Mouse (Mus musculus) myocyte (in vitro differentiated cells): ENCODE measurements around the gene Prtg. TPM values are rescaled to one million over a fixed set of nuclear protein-coding genes. Genes with fewer than 3 reads are reported as not detected.

Experiments used
- H3K27me3 ChIP-seq: one replicate; pipeline ENCODE4 v1.6.1; 2011; ENCODE audit not compliant: control insufficient read depth, insufficient read depth, insufficient read length
- H3K36me3 ChIP-seq: one replicate; pipeline ENCODE4 v1.6.1; 2011; ENCODE audit not compliant: control insufficient read depth, insufficient read depth
- H3K4me2 ChIP-seq: one replicate; pipeline ENCODE4 v1.6.1; 2011; ENCODE audit warnings: low read depth, control low read depth
- H3K4me3 ChIP-seq: one replicate; pipeline ENCODE4 v1.5.1; 2011; ENCODE audit warnings: mild to moderate bottlenecking, control low read depth, moderate library complexity
- H3K79me2 ChIP-seq: one replicate; pipeline ENCODE4 v1.6.1; 2011; ENCODE audit not compliant: control insufficient read depth, insufficient read depth
- H3ac ChIP-seq: one replicate; pipeline ENCODE4 v1.6.1; 2011; ENCODE audit not compliant: control insufficient read depth, insufficient read length
- CEBPB ChIP-seq: IDR thresholded peaks from 2 replicates; pipeline ENCODE4 v1.6.1; 2011; ENCODE audit warnings: mild to moderate bottlenecking, moderate library complexity; ENCODE audit not compliant: poor library complexity, insufficient read depth, severe bottlenecking
- E2F4 ChIP-seq: IDR thresholded peaks from one replicate; pipeline ENCODE4 v1.6.1; 2011; ENCODE audit warnings: mild to moderate bottlenecking, control low read depth, moderate library complexity; ENCODE audit not compliant: insufficient read depth
- MAX ChIP-seq: IDR thresholded peaks from one replicate; pipeline ENCODE4 v1.6.1; 2011; ENCODE audit warnings: low read depth, mild to moderate bottlenecking, control low read depth
- MYOD1 ChIP-seq, 3 experiments: IDR thresholded peaks; one replicate each; pipeline ENCODE4 v1.6.1; 2011; ENCODE audit warnings: control low read depth in 2 of 3, low read depth in 2 of 3, mild to moderate bottlenecking in 2 of 3, moderate library complexity in 1 of 3; ENCODE audit not compliant: insufficient read length in 2 of 3, control insufficient read depth in 1 of 3
- MYOG ChIP-seq, 3 experiments: IDR thresholded peaks; one replicate each; pipeline ENCODE4 v1.6.1; 2011; ENCODE audit warnings: control low read depth in 2 of 3, low read depth in 2 of 3, mild to moderate bottlenecking in 2 of 3; ENCODE audit not compliant: insufficient read length in 2 of 3, control insufficient read depth in 1 of 3, insufficient read depth in 1 of 3
- POLR2A ChIP-seq: IDR thresholded peaks from one replicate; pipeline ENCODE4 v1.6.1; 2011; ENCODE audit warnings: low read depth, mild to moderate bottlenecking, control low read depth, moderate library complexity; ENCODE audit not compliant: insufficient read length
- POLR2AphosphoS2 ChIP-seq: IDR thresholded peaks from one replicate; pipeline ENCODE4 v1.6.1; 2011; ENCODE audit warnings: low read depth, control low read depth; ENCODE audit not compliant: insufficient read length
- REST ChIP-seq: IDR thresholded peaks from one replicate; pipeline ENCODE4 v1.6.1; 2011; ENCODE audit warnings: mild to moderate bottlenecking, control low read depth, moderate library complexity; ENCODE audit not compliant: insufficient read depth, insufficient read length
- SRF ChIP-seq: IDR thresholded peaks from one replicate; pipeline ENCODE4 v1.6.1; 2011; ENCODE audit warnings: low read depth; ENCODE audit not compliant: control insufficient read depth, insufficient read length
- TCF12 ChIP-seq: IDR thresholded peaks from one replicate; pipeline ENCODE4 v1.6.1; 2011; ENCODE audit warnings: mild to moderate bottlenecking, control low read depth; ENCODE audit not compliant: poor library complexity, insufficient read depth, severe bottlenecking
- TCF3 ChIP-seq: IDR thresholded peaks from one replicate; pipeline ENCODE4 v1.6.1; 2011; ENCODE audit warnings: low read depth, control low read depth; ENCODE audit not compliant: insufficient read length
- USF1 ChIP-seq: IDR thresholded peaks from one replicate; pipeline ENCODE4 v1.6.1; 2011; ENCODE audit warnings: low read depth, mild to moderate bottlenecking, control low read depth, moderate library complexity
- polyA plus RNA-seq: library from polyadenylated mRNA; unstranded; fragments of >200 nt; fragmentation: generic; extraction: Trizol; gene quantifications from one replicate; pipeline ENCODE4 v1.2.1, GENCODE M21; 2012; ENCODE audit warnings: missing spikeins

Prtg gene
- polyA plus RNA-seq, 1 experiment = 0.06 TPM

DNA sequence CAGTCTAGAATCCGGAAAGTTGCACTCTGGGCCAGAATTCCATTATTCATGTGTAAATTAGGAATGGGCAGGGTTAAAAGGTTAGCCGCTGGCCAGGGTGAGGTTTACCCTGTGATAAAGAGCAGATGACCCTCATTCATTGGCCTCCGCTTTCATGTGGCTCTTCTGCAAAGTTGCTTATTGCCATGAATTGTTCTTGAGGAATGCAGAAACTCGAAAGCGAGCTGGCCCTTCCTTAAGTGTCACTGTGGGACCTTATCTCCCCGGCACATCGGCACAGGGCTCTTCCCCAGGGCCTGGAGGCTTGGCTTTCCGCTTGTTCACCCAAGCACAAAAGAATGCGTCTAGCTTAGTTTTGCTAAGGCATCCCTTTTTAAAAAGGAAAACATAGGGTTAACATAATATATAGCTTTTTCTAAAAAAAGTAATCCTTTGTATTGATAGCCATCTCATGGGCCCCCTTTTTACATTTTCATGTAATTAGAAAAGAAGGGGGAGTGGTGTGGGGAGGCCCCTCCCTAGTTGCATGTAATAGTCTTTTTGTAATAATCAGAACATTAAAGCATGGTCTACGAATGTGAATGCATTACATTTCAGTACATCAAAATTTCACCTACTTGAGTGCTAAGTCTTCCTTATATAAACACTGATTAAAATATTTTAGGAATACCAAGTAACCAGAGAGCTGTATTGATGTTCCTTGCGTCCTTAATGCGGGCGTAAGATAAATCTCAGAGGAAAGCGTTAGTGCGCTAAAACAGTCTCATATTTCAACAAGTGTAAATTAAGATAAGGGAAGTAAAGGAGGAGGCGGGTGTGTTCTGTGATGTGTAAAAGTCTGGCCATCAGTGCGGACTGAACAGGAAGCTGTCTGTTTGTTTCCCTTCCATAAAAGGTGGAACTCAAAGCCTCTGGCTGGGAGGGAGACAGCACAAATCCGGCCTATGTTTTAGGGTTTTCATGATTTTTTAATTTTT, 6.2 kb downstream of the Prtg start:
- Histone ChIP-seq H3ac (no peak overlapping the region), H3K27me3 (no peaks in the 10 kb centered on the region), H3K79me2 (no peaks in the 10 kb centered on the region), H3K4me2 (no peak overlapping the region), H3K36me3 (no peaks in the 10 kb centered on the region), H3K4me3 (no peak overlapping the region)
- TF ChIP-seq USF1 (no peak), CEBPB (no peak), POLR2A (no peak), MYOD1 (IDR thresholded peaks at IDR 0.05; ENCODE audit: control insufficient read depth in 1 of 3, insufficient read length in 2 of 3, low read depth in 2 of 3) (no peak), TCF12 (no peak), REST (no peak), MYOG (IDR thresholded peaks at IDR 0.05; ENCODE audit: control insufficient read depth in 1 of 3, insufficient read depth in 1 of 3, insufficient read length in 2 of 3, low read depth in 2 of 3) (no peak), SRF (no peak), MAX (no peak), POLR2AphosphoS2 (no peak), E2F4 (no peak), TCF3 (no peak)

GRCm38 (mm10) chr9:72825511-72825910, 18.8 kb downstream of the Prtg start:
- H3ac ChIP-seq = no peak overlapping the region
- no peak for TF ChIP-seq SRF
- TF ChIP-seq TCF3 = no peak
- no peak for TF ChIP-seq CEBPB
- no peak for TF ChIP-seq MAX
- no peak for TF ChIP-seq REST
- TF ChIP-seq MYOD1 (IDR thresholded peaks at IDR 0.05; ENCODE audit: control insufficient read depth in 1 of 3, insufficient read length in 2 of 3, low read depth in 2 of 3) = no peak
- no peak for TF ChIP-seq USF1
- TF ChIP-seq MYOG (IDR thresholded peaks at IDR 0.05; ENCODE audit: control insufficient read depth in 1 of 3, insufficient read depth in 1 of 3, insufficient read length in 2 of 3, low read depth in 2 of 3) = no peak
- H3K79me2 ChIP-seq = no peaks in the 10 kb centered on the region
- H3K4me3 ChIP-seq = no peak overlapping the region
- no peaks in the 10 kb centered on the region for H3K27me3 ChIP-seq
- no peaks in the 10 kb centered on the region for H3K36me3 ChIP-seq
- H3K4me2 ChIP-seq = no peak overlapping the region

DNA sequence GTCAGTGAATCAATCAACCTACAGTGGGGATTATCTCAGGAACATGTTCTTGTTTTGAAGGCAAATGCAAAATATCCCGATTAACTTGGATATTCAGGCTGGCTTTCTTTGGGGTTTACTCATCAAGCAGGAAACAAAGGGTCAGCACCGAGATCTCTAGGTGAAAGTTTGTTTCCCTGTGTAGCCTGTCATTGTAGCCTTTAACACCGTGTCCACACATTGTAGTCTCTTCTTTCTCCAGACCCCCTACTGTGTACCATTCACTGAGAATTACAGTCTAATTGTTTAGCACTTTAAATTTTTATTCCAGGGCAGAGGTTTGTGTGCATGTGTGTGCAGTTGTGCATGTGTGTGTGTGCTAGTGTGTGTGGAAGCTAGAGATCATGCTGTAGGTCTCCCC, 19.3 kb downstream of the Prtg start:
- H3K36me3 ChIP-seq = no peaks in the 10 kb centered on the region
- H3K4me3 ChIP-seq = no peak overlapping the region
- no peak for TF ChIP-seq REST
- TF ChIP-seq MYOG (IDR thresholded peaks at IDR 0.05; ENCODE audit: control insufficient read depth in 1 of 3, insufficient read depth in 1 of 3, insufficient read length in 2 of 3, low read depth in 2 of 3) = no peak
- no peak for TF ChIP-seq TCF3
- TF ChIP-seq POLR2A = no peak
- no peaks in the 10 kb centered on the region for H3K79me2 ChIP-seq
- no peaks in the 10 kb centered on the region for H3K27me3 ChIP-seq
- no peak overlapping the region for H3K4me2 ChIP-seq
- no peak overlapping the region for H3ac ChIP-seq

DNA sequence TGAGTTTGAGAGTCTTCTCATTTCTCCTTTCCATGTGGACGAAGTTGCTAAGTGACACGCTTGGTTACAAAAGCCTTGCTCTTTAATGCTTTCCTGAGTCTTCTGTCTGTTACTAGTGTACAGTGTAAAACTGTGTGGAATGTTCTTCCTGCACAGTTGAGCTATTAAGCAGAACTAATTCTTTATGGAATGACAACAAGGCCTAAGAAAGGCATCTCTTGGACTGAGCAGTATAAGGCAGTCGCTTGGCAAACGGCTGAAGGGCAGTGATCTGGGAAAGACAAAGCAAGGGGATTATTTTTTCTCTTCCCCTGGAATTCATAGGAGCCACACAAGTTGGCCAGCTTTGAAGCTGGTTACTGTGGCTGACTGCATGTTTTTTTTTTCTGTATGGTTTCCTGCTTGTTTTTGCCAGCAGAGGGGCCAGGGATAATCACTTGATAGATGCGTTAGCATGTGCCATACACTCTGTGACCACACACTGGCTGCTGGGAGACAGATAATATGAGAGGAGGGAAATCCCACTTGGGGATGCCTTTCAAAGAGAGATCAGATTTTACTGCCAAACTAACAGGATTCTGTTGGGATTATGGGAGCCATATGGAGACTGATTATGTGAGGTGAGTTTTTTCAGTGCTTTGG, 22.1 kb downstream of the Prtg start:
- TF ChIP-seq MYOG (IDR thresholded peaks at IDR 0.05; ENCODE audit: control insufficient read depth in 1 of 3, insufficient read depth in 1 of 3, insufficient read length in 2 of 3, low read depth in 2 of 3) = no peak
- no peak for TF ChIP-seq CEBPB
- TF ChIP-seq POLR2AphosphoS2 = no peak
- no peak for TF ChIP-seq MYOD1 (IDR thresholded peaks at IDR 0.05; ENCODE audit: control insufficient read depth in 1 of 3, insufficient read length in 2 of 3, low read depth in 2 of 3)
- no peak for TF ChIP-seq TCF12
- no peak for TF ChIP-seq SRF
- TF ChIP-seq USF1 = no peak
- no peak for TF ChIP-seq E2F4
- TF ChIP-seq TCF3 = no peak
- no peak for TF ChIP-seq POLR2A
- no peak for TF ChIP-seq REST
- TF ChIP-seq MAX = no peak
- no peak overlapping the region for H3K4me3 ChIP-seq
- H3ac ChIP-seq = no peak overlapping the region
- H3K79me2 ChIP-seq = no peaks in the 10 kb centered on the region
- no peaks in the 10 kb centered on the region for H3K27me3 ChIP-seq
- H3K36me3 ChIP-seq = no peaks in the 10 kb centered on the region
- H3K4me2 ChIP-seq = no peak overlapping the region
